Mouse (Mus musculus): ENCODE data around the gene AC124502.3. TPM values are rescaled to one million over a fixed set of nuclear protein-coding genes. Genes with fewer than 3 reads are reported as not detected.
"Not testable (repeated sequence)": the region's sequence is repeated elsewhere in the genome, so short reads cannot be mapped to it uniquely, and the experiment has no call there.

Gene AC124502.3
- polyA plus RNA-seq, 1 experiment from 2014 or later, result not detected

GRCm38 (mm10) chr19:5085145-5085863 lies 46.6 kb downstream of the AC124502.3 start, which contains the start of gene Tmem151a:
Gene Tmem151a, minus strand, starts transcription at chr19:5085531.
- no peaks in the 10 kb centered on the region for H3K9me3 ChIP-seq (ENCODE audit: control insufficient read depth)
- peaks cover 8% of the 10 kb centered on the region for H3K36me3 ChIP-seq (ENCODE audit: control insufficient read depth, insufficient read depth)
- peak within 1 kb of the TSS; percentile 84 for H3K4me2 ChIP-seq (replicated peaks; ENCODE audit: low read depth)
- 0 out of 2 replicates have a peak within 1 kb of the TSS, but pooled peaks have one; percentile 19 for H3K9ac ChIP-seq (ENCODE audit: low read depth, low read length)
- H3K27ac ChIP-seq (ENCODE audit: low read depth, low read length), result no peak within 1 kb of the TSS
- WGBS, result under 1% methylated on average over 69 of the region's 69 CpGs
- peak within 1 kb of the TSS; percentile 53 for H3K4me3 ChIP-seq (ENCODE audit: low read depth, low read length)
- H3K27me3 ChIP-seq (replicated peaks; ENCODE audit: control insufficient read depth, insufficient read depth, low read length), result peaks cover 55% of the 10 kb centered on the region
- ATAC-seq, result no peak
- no peak for TF ChIP-seq CTCF (IDR thresholded peaks at IDR 0.05; ENCODE audit: low read depth)
- peaks cover 8% of the 10 kb centered on the region; the same call in 1 of the 2 replicates for H3K4me1 ChIP-seq (replicated peaks; ENCODE audit: control insufficient read depth, insufficient read depth, low read length)

GRCm38 (mm10) chr19:5086533-5086932 lies 47.8 kb downstream of the AC124502.3 start:
- H3K36me3 ChIP-seq (ENCODE audit: control insufficient read depth, insufficient read depth), result peaks cover 18% of the 10 kb centered on the region
- H3K4me1 ChIP-seq (replicated peaks; ENCODE audit: control insufficient read depth, insufficient read depth, low read length); ATAC-seq; H3K9ac ChIP-seq (ENCODE audit: low read depth, low read length); H3K4me2 ChIP-seq (replicated peaks; ENCODE audit: low read depth); H3K4me3 ChIP-seq (ENCODE audit: low read depth, low read length); H3K9me3 ChIP-seq (ENCODE audit: control insufficient read depth); H3K27ac ChIP-seq (ENCODE audit: low read depth, low read length): not testable (repeated sequence)
- 53% methylated on average over 4 of the region's 4 CpGs for WGBS
- H3K27me3 ChIP-seq (replicated peaks; ENCODE audit: control insufficient read depth, insufficient read depth, low read length), result peaks cover 45% of the 10 kb centered on the region
- peak; percentile 40 for TF ChIP-seq CTCF (IDR thresholded peaks at IDR 0.05; ENCODE audit: low read depth)

GRCm38 (mm10) chr19:5087884-5088728 lies 49.4 kb downstream of the AC124502.3 start, which contains the start of gene Yif1a:
Gene Yif1a, plus strand, starts transcription at chr19:5088538.
- ATAC-seq, result peak; percentile 90
- no peaks in the 10 kb centered on the region for H3K9me3 ChIP-seq (ENCODE audit: control insufficient read depth)
- WGBS, result under 1% methylated on average over 58 of the region's 58 CpGs
- peak within 1 kb of the TSS; percentile 91 for H3K4me3 ChIP-seq (ENCODE audit: low read depth, low read length)
- H3K36me3 ChIP-seq (ENCODE audit: control insufficient read depth, insufficient read depth), result peaks cover 33% of the 10 kb centered on the region
- peak within 1 kb of the TSS; percentile 78 for H3K9ac ChIP-seq (ENCODE audit: low read depth, low read length)
- peak within 1 kb of the TSS; percentile 95 for H3K27ac ChIP-seq (ENCODE audit: low read depth, low read length)
- peaks cover 29% of the 10 kb centered on the region for H3K27me3 ChIP-seq (replicated peaks; ENCODE audit: control insufficient read depth, insufficient read depth, low read length)
- TF ChIP-seq CTCF (IDR thresholded peaks at IDR 0.05; ENCODE audit: low read depth), result peak; percentile 87
- H3K4me1 ChIP-seq (replicated peaks; ENCODE audit: control insufficient read depth, insufficient read depth, low read length), result peaks cover 8% of the 10 kb centered on the region; the same call in 1 of the 2 replicates
- peak within 1 kb of the TSS; percentile 81 for H3K4me2 ChIP-seq (replicated peaks; ENCODE audit: low read depth)

DNA sequence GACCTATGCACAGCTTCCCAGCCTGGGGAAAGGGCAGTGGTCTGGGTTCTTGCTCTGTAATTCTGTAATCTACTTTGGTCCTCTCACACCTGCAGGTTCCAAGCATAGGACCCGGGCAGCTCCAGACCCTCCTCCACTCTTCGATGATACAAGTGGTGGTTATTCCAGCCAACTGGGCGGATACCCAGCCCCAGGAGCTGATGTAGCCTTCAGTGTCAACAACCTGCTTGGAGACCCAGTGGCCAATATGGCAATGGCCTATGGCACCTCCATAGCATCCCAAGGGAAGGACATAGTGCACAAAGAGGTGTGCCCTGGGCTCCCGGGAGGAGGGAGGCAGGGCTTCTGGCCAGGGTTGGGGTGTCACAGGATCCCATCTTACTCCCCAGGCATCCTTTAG lies 50.6 kb downstream of the AC124502.3 start:
- Histone ChIP-seq H3K9me3 (ENCODE audit: control insufficient read depth) (no peaks in the 10 kb centered on the region), H3K4me3 (ENCODE audit: low read depth, low read length) (peak overlapping the region; percentile 91), H3K4me2 (replicated peaks; ENCODE audit: low read depth) (peak overlapping the region; percentile 81), H3K9ac (ENCODE audit: low read depth, low read length) (peak overlapping the region; percentile 78), H3K27me3 (replicated peaks; ENCODE audit: control insufficient read depth, insufficient read depth, low read length) (peaks cover 21% of the 10 kb centered on the region), H3K4me1 (replicated peaks; ENCODE audit: control insufficient read depth, insufficient read depth, low read length) (peaks cover 8% of the 10 kb centered on the region; the same call in 1 of the 2 replicates), H3K36me3 (ENCODE audit: control insufficient read depth, insufficient read depth) (peaks cover 39% of the 10 kb centered on the region), H3K27ac (ENCODE audit: low read depth, low read length) (peak overlapping the region; percentile 95; the same call in 1 of the 2 replicates)
- no peak for TF ChIP-seq CTCF (IDR thresholded peaks at IDR 0.05; ENCODE audit: low read depth)
- ATAC-seq, result no peak
- 87% methylated on average over 4 of the region's 4 CpGs for WGBS

- Histone ChIP-seq H3K27me3 (replicated peaks; ENCODE audit: control insufficient read depth, insufficient read depth, low read length) (no peaks in the 10 kb centered on the region), H3K4me1 (replicated peaks; ENCODE audit: control insufficient read depth, insufficient read depth, low read length) (peaks cover 8% of the 10 kb centered on the region; the same call in 1 of the 2 replicates), H3K27ac (ENCODE audit: low read depth, low read length) (no peak overlapping the region), H3K36me3 (ENCODE audit: control insufficient read depth, insufficient read depth) (peaks cover 39% of the 10 kb centered on the region), H3K4me3 (ENCODE audit: low read depth, low read length) (no peak overlapping the region), H3K9ac (ENCODE audit: low read depth, low read length) (no peak overlapping the region), H3K4me2 (replicated peaks; ENCODE audit: low read depth) (no peak overlapping the region), H3K9me3 (ENCODE audit: control insufficient read depth) (no peaks in the 10 kb centered on the region)
- TF ChIP-seq CTCF (IDR thresholded peaks at IDR 0.05; ENCODE audit: low read depth), result no peak
- no peak for ATAC-seq
- WGBS, result 92% methylated on average over 10 of the region's 10 CpGs
Observed at GRCm38 (mm10) chr19:5092083-5092482, 53.4 kb downstream of the AC124502.3 start.
